Mouse (Mus musculus): ENCODE results near the gene Kcnk12. TPM values are rescaled to one million over a fixed set of nuclear protein-coding genes. Genes with fewer than 3 reads are reported as not detected.

Gene Kcnk12
- polyA plus RNA-seq, 1 experiment from 2014 or later = not detected

GRCm38 (mm10) chr17:87794801-87795200, 3.0 kb downstream of the Kcnk12 start:
- H3K9me3 ChIP-seq (ENCODE audit: control insufficient read depth, low read length) = no peaks in the 10 kb centered on the region
- WGBS = 78% methylated on average over 5 of the region's 5 CpGs
- no peak for ATAC-seq (ENCODE audit: insufficient number of reproducible peaks, insufficient read depth, low FRiP score, low read depth)
- H3K4me2 ChIP-seq (ENCODE audit: low read length) = no peak overlapping the region
- no peak overlapping the region for H3K4me3 ChIP-seq (ENCODE audit: control insufficient read depth in 1 of 2, insufficient read depth in 1 of 2, low read depth in 1 of 2, low read length in 2 of 2)
- no peaks in the 10 kb centered on the region for H3K36me3 ChIP-seq (ENCODE audit: control insufficient read depth, insufficient read depth, low read length)
- no peak overlapping the region for H3K27ac ChIP-seq (replicated peaks in 1 of 2; ENCODE audit: control insufficient read depth in 1 of 2, insufficient read depth in 1 of 2, low read depth in 2 of 2, low read length in 2 of 2)
- peaks cover 6 to 18% of the 10 kb centered on the region in 2 experiments for H3K4me1 ChIP-seq (ENCODE audit: control insufficient read depth in 2 of 2, insufficient read depth in 2 of 2, low read length in 2 of 2)
- H3K9ac ChIP-seq (ENCODE audit: low read length) = no peak overlapping the region
- peaks cover 61% of the 10 kb centered on the region for H3K27me3 ChIP-seq (ENCODE audit: control insufficient read depth, insufficient read depth, low read length)

DNA sequence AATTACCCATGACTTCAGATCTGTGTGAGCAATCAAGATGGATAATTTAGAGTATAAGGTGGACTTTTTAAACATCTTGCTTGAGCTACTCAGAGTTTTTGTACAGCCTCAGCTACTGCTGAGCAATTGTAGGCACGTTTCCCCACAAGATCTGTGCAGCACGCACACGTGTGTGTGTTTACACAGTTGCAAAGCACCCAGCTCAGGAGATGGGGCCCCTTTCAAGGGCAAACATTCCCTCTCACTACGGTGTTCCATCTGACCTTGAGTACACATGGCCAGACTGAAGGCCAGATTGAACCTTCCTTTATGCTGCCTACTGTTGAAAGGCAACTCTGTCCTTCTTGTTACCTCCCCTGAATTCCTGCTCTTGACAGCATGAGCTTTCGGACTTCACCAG, 4.5 kb downstream of the Kcnk12 start:
- H3K27ac ChIP-seq (replicated peaks in 1 of 2; ENCODE audit: control insufficient read depth in 1 of 2, insufficient read depth in 1 of 2, low read depth in 2 of 2, low read length in 2 of 2) = no peak overlapping the region
- no peaks in the 10 kb centered on the region for H3K9me3 ChIP-seq (ENCODE audit: control insufficient read depth, low read length)
- H3K4me3 ChIP-seq (ENCODE audit: control insufficient read depth in 1 of 2, insufficient read depth in 1 of 2, low read depth in 1 of 2, low read length in 2 of 2) = no peak overlapping the region
- 60% methylated on average over 5 of the region's 5 CpGs for WGBS
- no peaks in the 10 kb centered on the region for H3K36me3 ChIP-seq (ENCODE audit: control insufficient read depth, insufficient read depth, low read length)
- no peak overlapping the region for H3K9ac ChIP-seq (ENCODE audit: low read length)
- no peak for ATAC-seq (ENCODE audit: insufficient number of reproducible peaks, insufficient read depth, low FRiP score, low read depth)
- peaks cover 6 to 18% of the 10 kb centered on the region in 2 experiments for H3K4me1 ChIP-seq (ENCODE audit: control insufficient read depth in 2 of 2, insufficient read depth in 2 of 2, low read length in 2 of 2)
- peaks cover 46% of the 10 kb centered on the region for H3K27me3 ChIP-seq (ENCODE audit: control insufficient read depth, insufficient read depth, low read length)
- no peak overlapping the region for H3K4me2 ChIP-seq (ENCODE audit: low read length)

DNA sequence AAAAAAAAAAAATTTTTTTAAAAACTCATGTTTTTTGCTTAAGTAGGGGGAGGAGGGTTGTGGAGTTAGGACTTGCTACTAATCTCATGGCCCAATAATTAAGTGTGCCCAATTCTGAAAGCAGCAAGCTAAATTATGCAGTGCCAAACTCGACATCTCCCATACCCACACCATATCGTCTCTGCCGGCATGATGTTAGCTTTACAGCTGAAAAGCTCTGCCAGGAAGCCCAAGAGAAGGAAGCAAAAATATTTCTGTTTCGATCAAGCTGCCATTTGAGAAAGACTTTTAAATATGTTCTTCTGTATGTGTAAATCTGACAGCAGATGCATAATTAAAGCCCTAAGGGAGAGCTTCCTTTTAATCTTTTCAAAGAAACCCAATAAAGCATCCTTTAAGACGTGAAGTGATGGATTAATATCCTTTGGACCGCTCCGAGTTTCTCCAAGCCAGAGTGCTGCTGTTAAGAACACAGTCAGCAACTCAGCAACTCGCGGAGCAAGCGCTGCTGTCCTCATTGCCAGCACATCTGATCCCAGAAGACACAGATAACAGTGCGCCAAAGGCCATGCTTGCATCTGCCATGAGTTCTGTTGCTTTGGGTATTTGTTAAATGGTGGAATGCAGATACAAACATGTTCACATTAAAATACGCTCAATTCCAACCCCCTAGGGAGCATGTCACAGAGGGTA, 5.0 kb downstream of the Kcnk12 start:
- H3K27me3 ChIP-seq (ENCODE audit: control insufficient read depth, insufficient read depth, low read length) = peaks cover 41% of the 10 kb centered on the region
- WGBS = 73% methylated on average over 12 of the region's 12 CpGs

DNA sequence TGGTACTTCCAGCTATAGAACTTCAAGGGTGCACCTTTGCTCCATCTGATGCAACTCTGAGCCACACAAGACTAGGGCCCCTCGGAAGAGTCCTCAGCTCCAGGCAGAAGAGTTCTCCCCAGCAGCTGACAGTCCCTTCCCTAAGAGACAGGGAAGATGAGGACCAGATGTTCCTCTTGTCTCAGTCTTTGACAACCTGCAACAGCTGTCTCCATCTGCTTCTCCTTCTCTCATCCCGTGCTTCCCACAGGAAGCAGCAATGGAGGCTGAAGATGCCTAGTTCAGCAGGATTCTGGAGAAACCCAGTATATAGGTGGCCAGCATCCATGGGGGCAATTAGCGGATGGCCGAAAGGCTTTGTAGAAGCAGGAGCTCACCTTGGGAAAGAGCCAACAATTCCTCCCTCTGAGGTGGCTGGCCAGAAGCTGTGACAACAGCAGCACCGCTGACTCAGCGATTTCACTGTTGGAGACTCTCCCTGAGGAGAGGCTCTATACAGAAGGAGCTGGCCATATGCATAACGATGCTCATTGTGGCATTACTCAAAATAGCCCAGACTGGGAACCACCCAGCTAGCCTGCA, 6.2 kb downstream of the Kcnk12 start:
- WGBS = 60% methylated on average over 7 of the region's 7 CpGs
- Histone ChIP-seq H3K36me3 (ENCODE audit: control insufficient read depth, insufficient read depth, low read length) (no peaks in the 10 kb centered on the region), H3K9me3 (ENCODE audit: control insufficient read depth, low read length) (no peaks in the 10 kb centered on the region), H3K27ac (replicated peaks in 1 of 2; ENCODE audit: control insufficient read depth in 1 of 2, insufficient read depth in 1 of 2, low read depth in 2 of 2, low read length in 2 of 2) (no peak overlapping the region), H3K4me2 (ENCODE audit: low read length) (no peak overlapping the region), H3K27me3 (ENCODE audit: control insufficient read depth, insufficient read depth, low read length) (peaks cover 29% of the 10 kb centered on the region), H3K4me3 (ENCODE audit: control insufficient read depth in 1 of 2, insufficient read depth in 1 of 2, low read depth in 1 of 2, low read length in 2 of 2) (no peak overlapping the region), H3K9ac (ENCODE audit: low read length) (no peak overlapping the region), H3K4me1 (ENCODE audit: control insufficient read depth in 2 of 2, insufficient read depth in 2 of 2, low read length in 2 of 2) (peaks cover under 1 to 4% of the 10 kb centered on the region in 2 experiments; a peak in 3 of 4 replicates)
- ATAC-seq (ENCODE audit: insufficient number of reproducible peaks, insufficient read depth, low FRiP score, low read depth) = no peak

More for the DNA sequence above, 5.0 kb downstream of the Kcnk12 start:
- no peak for ATAC-seq (ENCODE audit: insufficient number of reproducible peaks, insufficient read depth, low FRiP score, low read depth)
- H3K4me2 ChIP-seq (ENCODE audit: low read length) = no peak overlapping the region
- no peaks in the 10 kb centered on the region for H3K9me3 ChIP-seq (ENCODE audit: control insufficient read depth, low read length)
- no peak overlapping the region for H3K27ac ChIP-seq (replicated peaks in 1 of 2; ENCODE audit: control insufficient read depth in 1 of 2, insufficient read depth in 1 of 2, low read depth in 2 of 2, low read length in 2 of 2)
- H3K4me3 ChIP-seq (ENCODE audit: control insufficient read depth in 1 of 2, insufficient read depth in 1 of 2, low read depth in 1 of 2, low read length in 2 of 2) = no peak overlapping the region
- H3K4me1 ChIP-seq (ENCODE audit: control insufficient read depth in 2 of 2, insufficient read depth in 2 of 2, low read length in 2 of 2) = peaks cover 5 to 12% of the 10 kb centered on the region in 2 experiments
- H3K9ac ChIP-seq (ENCODE audit: low read length) = no peak overlapping the region
- no peaks in the 10 kb centered on the region for H3K36me3 ChIP-seq (ENCODE audit: control insufficient read depth, insufficient read depth, low read length)

DNA sequence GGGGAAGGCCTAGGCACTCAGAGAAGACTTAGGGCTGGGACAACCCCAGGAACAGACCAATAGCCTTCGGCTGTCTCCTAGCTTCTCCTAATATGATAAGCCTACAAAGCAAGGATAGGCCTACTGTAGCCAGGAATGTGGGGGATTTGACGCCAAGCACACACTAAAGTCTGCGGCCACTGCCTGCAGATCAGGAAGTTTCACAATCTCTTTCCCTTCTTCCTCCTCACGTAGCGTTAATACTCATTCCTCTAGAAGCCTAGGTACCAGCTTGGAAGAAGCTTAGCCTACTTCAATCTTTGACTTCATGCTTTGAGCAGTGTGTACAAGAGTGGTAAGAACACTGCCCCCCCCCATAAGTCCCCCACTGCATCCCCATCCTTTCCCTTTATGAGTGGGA, 7.1 kb downstream of the Kcnk12 start:
- Histone ChIP-seq H3K9me3 (ENCODE audit: control insufficient read depth, low read length) (no peaks in the 10 kb centered on the region), H3K4me2 (ENCODE audit: low read length) (no peak overlapping the region), H3K4me1 (ENCODE audit: control insufficient read depth in 2 of 2, insufficient read depth in 2 of 2, low read length in 2 of 2) (peaks cover 0 to 4% of the 10 kb centered on the region in 2 experiments; a peak in 2 of 4 replicates), H3K4me3 (ENCODE audit: control insufficient read depth in 1 of 2, insufficient read depth in 1 of 2, low read depth in 1 of 2, low read length in 2 of 2) (no peak overlapping the region), H3K27me3 (ENCODE audit: control insufficient read depth, insufficient read depth, low read length) (peaks cover 20% of the 10 kb centered on the region), H3K9ac (ENCODE audit: low read length) (no peak overlapping the region), H3K27ac (replicated peaks in 1 of 2; ENCODE audit: control insufficient read depth in 1 of 2, insufficient read depth in 1 of 2, low read depth in 2 of 2, low read length in 2 of 2) (no peak overlapping the region), H3K36me3 (ENCODE audit: control insufficient read depth, insufficient read depth, low read length) (no peaks in the 10 kb centered on the region)
- WGBS = 83% methylated on average over 5 of the region's 5 CpGs
- no peak for ATAC-seq (ENCODE audit: insufficient number of reproducible peaks, insufficient read depth, low FRiP score, low read depth)

GRCm38 (mm10) chr17:87788216-87788615, 9.6 kb downstream of the Kcnk12 start:
- Histone ChIP-seq H3K27ac (replicated peaks in 1 of 2; ENCODE audit: control insufficient read depth in 1 of 2, insufficient read depth in 1 of 2, low read depth in 2 of 2, low read length in 2 of 2) (no peak overlapping the region), H3K4me2 (ENCODE audit: low read length) (no peak overlapping the region), H3K9me3 (ENCODE audit: control insufficient read depth, low read length) (no peaks in the 10 kb centered on the region), H3K27me3 (ENCODE audit: control insufficient read depth, insufficient read depth, low read length) (0 out of 2 replicates have a peak, but pooled peaks cover 2% of the 10 kb centered on the region), H3K4me3 (ENCODE audit: control insufficient read depth in 1 of 2, insufficient read depth in 1 of 2, low read depth in 1 of 2, low read length in 2 of 2) (no peak overlapping the region), H3K4me1 (ENCODE audit: control insufficient read depth in 2 of 2, insufficient read depth in 2 of 2, low read length in 2 of 2) (no peaks in the 10 kb centered on the region; a peak in 1 of 4 replicates), H3K36me3 (ENCODE audit: control insufficient read depth, insufficient read depth, low read length) (no peaks in the 10 kb centered on the region), H3K9ac (ENCODE audit: low read length) (no peak overlapping the region)
- no peak for ATAC-seq (ENCODE audit: insufficient number of reproducible peaks, insufficient read depth, low FRiP score, low read depth)
- 83% methylated on average over 6 of the region's 6 CpGs for WGBS

- H3K4me2 ChIP-seq (ENCODE audit: low read length) = no peak overlapping the region
- H3K4me1 ChIP-seq (ENCODE audit: control insufficient read depth in 2 of 2, insufficient read depth in 2 of 2, low read length in 2 of 2) = no peaks in the 10 kb centered on the region
- 81% methylated on average over 4 of the region's 4 CpGs for WGBS
- H3K27ac ChIP-seq (replicated peaks in 1 of 2; ENCODE audit: control insufficient read depth in 1 of 2, insufficient read depth in 1 of 2, low read depth in 2 of 2, low read length in 2 of 2) = no peak overlapping the region
- H3K4me3 ChIP-seq (ENCODE audit: control insufficient read depth in 1 of 2, insufficient read depth in 1 of 2, low read depth in 1 of 2, low read length in 2 of 2) = no peak overlapping the region
- ATAC-seq (ENCODE audit: insufficient number of reproducible peaks, insufficient read depth, low FRiP score, low read depth) = no peak
- no peaks in the 10 kb centered on the region for H3K36me3 ChIP-seq (ENCODE audit: control insufficient read depth, insufficient read depth, low read length)
- no peaks in the 10 kb centered on the region for H3K9me3 ChIP-seq (ENCODE audit: control insufficient read depth, low read length)
- no peak overlapping the region for H3K9ac ChIP-seq (ENCODE audit: low read length)
- H3K27me3 ChIP-seq (ENCODE audit: control insufficient read depth, insufficient read depth, low read length) = 0 out of 2 replicates have a peak, but pooled peaks cover 2% of the 10 kb centered on the region
Observed at GRCm38 (mm10) chr17:87787711-87788110, 10.1 kb downstream of the Kcnk12 start.
